8 mouse cellular contexts compared by ENCODE assay signal in genomic region chr15:79403763-79404210, GRCm38 (mm10). TPM values are rescaled to one million over a fixed set of nuclear protein-coding genes. Genes with fewer than 3 reads are reported as not detected.
DNase-seq lines count a peak whose midpoint lies in the region; ATAC-seq and TF ChIP-seq lines count a peak whose summit lies in the region.

No protein-coding gene starts in this region.

- ATAC-seq in embryonic facial prominence, embryonic 12.5 days (ENCODE audit: insufficient number of reproducible peaks, insufficient read depth, low FRiP score, low TSS enrichment), result no peak
- no peak for ATAC-seq in intestine, embryonic 15.5 days
- peak; percentile 9; the same call in 1 of the 2 replicates for ATAC-seq in neural tube, embryonic 12.5 days (ENCODE audit: low FRiP score, low read depth)

- WGBS in embryonic facial prominence, embryonic 12.5 days, result 7% methylated on average over 9 of the region's 9 CpGs
- WGBS in intestine, embryonic 15.5 days, result 20% methylated on average over 9 of the region's 9 CpGs
- WGBS in neural tube, embryonic 12.5 days, result 18% methylated on average over 9 of the region's 9 CpGs

- no peak for DNase-seq in layer of hippocampus, adult 2 months (ENCODE audit: low spot score in 2 of 2)
- DNase-seq in layer of hippocampus, postnatal 10 days (ENCODE audit: low spot score in 2 of 2), result no peak
- DNase-seq in layer of hippocampus, postnatal 25 days (ENCODE audit: extremely low spot score in 1 of 2, low spot score in 1 of 2), result no peak
- no peak for DNase-seq in frontal cortex, postnatal 14 days (ENCODE audit: low spot score in 2 of 2)
- no peak for DNase-seq in adrenal gland, postnatal 14 days

- peak overlapping the region; percentile 69 for H3K4me3 ChIP-seq in layer of hippocampus, adult 2 months
- peak overlapping the region; percentile 74 for H3K4me3 ChIP-seq in embryonic facial prominence, embryonic 12.5 days
- peak overlapping the region; percentile 91 for H3K4me3 ChIP-seq in intestine, embryonic 15.5 days (replicated peaks)
- H3K4me3 ChIP-seq in neural tube, embryonic 12.5 days, result peak overlapping the region; percentile 93

- peaks cover 40% of the 10 kb centered on the region for H3K4me1 ChIP-seq in embryonic facial prominence, embryonic 12.5 days
- H3K4me1 ChIP-seq in intestine, embryonic 15.5 days (replicated peaks), result peaks cover 38% of the 10 kb centered on the region
- H3K4me1 ChIP-seq in neural tube, embryonic 12.5 days, result peaks cover 33% of the 10 kb centered on the region

- peak overlapping the region; percentile 96 for H3K27ac ChIP-seq in layer of hippocampus, adult 2 months
- peak overlapping the region; percentile 77; the same call in 1 of the 2 replicates for H3K27ac ChIP-seq in embryonic facial prominence, embryonic 12.5 days
- H3K27ac ChIP-seq in intestine, embryonic 15.5 days, result peak overlapping the region; percentile 40; the same call in 1 of the 2 replicates
- H3K27ac ChIP-seq in neural tube, embryonic 12.5 days, result no peak overlapping the region

- H3K27me3 ChIP-seq in embryonic facial prominence, embryonic 12.5 days, result no peaks in the 10 kb centered on the region
- no peaks in the 10 kb centered on the region for H3K27me3 ChIP-seq in intestine, embryonic 15.5 days (replicated peaks)
- 0 out of 2 replicates have a peak, but pooled peaks cover 3% of the 10 kb centered on the region for H3K27me3 ChIP-seq in neural tube, embryonic 12.5 days (replicated peaks)

- H3K4me2 ChIP-seq in embryonic facial prominence, embryonic 12.5 days (replicated peaks), result peak overlapping the region; percentile 78
- peak overlapping the region; percentile 90 for H3K4me2 ChIP-seq in intestine, embryonic 15.5 days (replicated peaks)
- peak overlapping the region; percentile 88 for H3K4me2 ChIP-seq in neural tube, embryonic 12.5 days (replicated peaks)

- peak overlapping the region; percentile 64; the same call in 1 of the 2 replicates for H3K9ac ChIP-seq in embryonic facial prominence, embryonic 12.5 days
- peak overlapping the region; percentile 93 for H3K9ac ChIP-seq in intestine, embryonic 15.5 days
- peak overlapping the region; percentile 92 for H3K9ac ChIP-seq in neural tube, embryonic 12.5 days

- no peak for TF ChIP-seq CTCF in layer of hippocampus, adult 2 months (conservative IDR thresholded peaks at IDR 0.05)

- H3K9me3 ChIP-seq in embryonic facial prominence, embryonic 12.5 days, result no peaks in the 10 kb centered on the region
- no peaks in the 10 kb centered on the region for H3K9me3 ChIP-seq in intestine, embryonic 15.5 days
- H3K9me3 ChIP-seq in neural tube, embryonic 12.5 days, result no peaks in the 10 kb centered on the region

- H3K36me3 ChIP-seq in embryonic facial prominence, embryonic 12.5 days, result no peaks in the 10 kb centered on the region
- no peaks in the 10 kb centered on the region for H3K36me3 ChIP-seq in intestine, embryonic 15.5 days
- H3K36me3 ChIP-seq in neural tube, embryonic 12.5 days, result no peaks in the 10 kb centered on the region

RNA-seq across cellular contexts. Expression of gene Tmem184b, which starts 0.4 kb away (rescaled TPM):
- 10 to 100 TPM; 53.6 to 56.0 TPM for total RNA-seq in layer of hippocampus, adult 2 months (2021)
- 10 to 100 TPM; 46.1 to 48.1 TPM for total RNA-seq in layer of hippocampus, postnatal 10 days (2021)
- polyA plus RNA-seq in embryonic facial prominence, embryonic 12.5 days (2016; fragmentation: Nextera tagmentation; extraction: Ambion mirVana), result 61.7 and 63.1 TPM in 2 replicates
- polyA plus RNA-seq in intestine, embryonic 15.5 days (2015; fragmentation: Nextera tagmentation; extraction: Ambion mirVana), result 49.4 and 51.0 TPM in 2 replicates
- polyA plus RNA-seq in neural tube, embryonic 12.5 days (2016; fragmentation: Nextera tagmentation; extraction: Ambion mirVana), result 44.3 and 50.4 TPM in 2 replicates
- 10 to 100 TPM; 54.2 to 55.4 TPM for total RNA-seq in layer of hippocampus, postnatal 25 days (2021)
- total RNA-seq in adrenal gland, postnatal 14 days (2021), result 45.2 and 48.0 TPM in 2 replicates

RNA-seq across cellular contexts. Expression of gene Csnk1e, which starts 51.6 kb away (rescaled TPM):
- 100 to 1,000 TPM; 104 to 108 TPM for total RNA-seq in layer of hippocampus, adult 2 months (2021)
- 100 to 1,000 TPM; 172 to 178 TPM for total RNA-seq in layer of hippocampus, postnatal 10 days (2021)
- 148 and 160 TPM in 2 replicates for polyA plus RNA-seq in embryonic facial prominence, embryonic 12.5 days (2016; fragmentation: Nextera tagmentation; extraction: Ambion mirVana)
- polyA plus RNA-seq in intestine, embryonic 15.5 days (2015; fragmentation: Nextera tagmentation; extraction: Ambion mirVana), result 59.1 and 61.8 TPM in 2 replicates
- 303 and 308 TPM in 2 replicates for polyA plus RNA-seq in neural tube, embryonic 12.5 days (2016; fragmentation: Nextera tagmentation; extraction: Ambion mirVana)
- total RNA-seq in layer of hippocampus, postnatal 25 days (2021), result 100 to 1,000 TPM; 110 to 121 TPM
- 66.7 and 85.8 TPM in 2 replicates for total RNA-seq in adrenal gland, postnatal 14 days (2021)

RNA-seq across cellular contexts. Expression of gene Maff, which starts 57.4 kb away (rescaled TPM):
- total RNA-seq in layer of hippocampus, adult 2 months (2021), result 1 to 10 TPM in 1 of 2 experiments, under 1 TPM in 1; 0.87 to 1.8 TPM
- total RNA-seq in layer of hippocampus, postnatal 10 days (2021), result 1 to 10 TPM; 1.7 to 2.0 TPM
- 1.8 and 1.9 TPM in 2 replicates for polyA plus RNA-seq in embryonic facial prominence, embryonic 12.5 days (2016; fragmentation: Nextera tagmentation; extraction: Ambion mirVana)
- polyA plus RNA-seq in intestine, embryonic 15.5 days (2015; fragmentation: Nextera tagmentation; extraction: Ambion mirVana), result 5.8 and 7.9 TPM in 2 replicates
- 0.92 and 1.4 TPM in 2 replicates for polyA plus RNA-seq in neural tube, embryonic 12.5 days (2016; fragmentation: Nextera tagmentation; extraction: Ambion mirVana)
- 1 to 10 TPM in 1 of 2 experiments, under 1 TPM in 1; 0.61 to 1.0 TPM for total RNA-seq in layer of hippocampus, postnatal 25 days (2021)
- total RNA-seq in adrenal gland, postnatal 14 days (2021), result 6.2 and 7.4 TPM in 2 replicates
